Mouse (Mus musculus) E14TG2a.4 (cell line): ENCODE results near the gene A430078G23Rik.

Experiments used
- H3K27me3 ChIP-seq: 2 replicates; pipeline ENCODE4 v1.6.1; 2014; ENCODE audit warnings: low read length, control low read depth; ENCODE audit not compliant: insufficient read depth
- H3K36me3 ChIP-seq: 2 replicates; pipeline ENCODE4 v1.6.1; 2014; ENCODE audit warnings: low read length, control low read depth; ENCODE audit not compliant: insufficient read depth
- H3K4me1 ChIP-seq: replicated peaks from 2 replicates; pipeline ENCODE4 v1.6.1; 2014; ENCODE audit warnings: low read depth, low read length, control low read depth
- H3K4me3 ChIP-seq: replicated peaks from 2 replicates; pipeline ENCODE4 v1.5.1; 2014; ENCODE audit warnings: mild to moderate bottlenecking, low read length
- H3K9me3 ChIP-seq: 2 replicates; pipeline ENCODE4 v1.6.1; 2014; ENCODE audit warnings: low read length, control low read depth
- CTCF ChIP-seq: conservative IDR thresholded peaks from 2 replicates; pipeline ENCODE4 v1.5.1; 2014; ENCODE audit warnings: low read length
- NANOG ChIP-seq: IDR thresholded peaks from 2 replicates; pipeline ENCODE4 v1.6.1; 2014; ENCODE audit warnings: borderline replicate concordance, low read length, mixed read lengths
- POU5F1 ChIP-seq: IDR thresholded peaks from 2 replicates; pipeline ENCODE4 v1.6.1; 2014; ENCODE audit warnings: low read length, borderline replicate concordance

The A430078G23Rik gene

GRCm38 (mm10) chr8:3392293-3392692, 39.1 kb downstream of the A430078G23Rik start:
- Histone ChIP-seq H3K4me1 (peaks cover 73% of the 10 kb centered on the region), H3K9me3 (no peaks in the 10 kb centered on the region), H3K27me3 (no peaks in the 10 kb centered on the region), H3K36me3 (peaks cover 17% of the 10 kb centered on the region), H3K4me3 (peak overlapping the region; percentile 96)
- no peak for TF ChIP-seq POU5F1

- H3K27me3 ChIP-seq: no peaks in the 10 kb centered on the region
- TF ChIP-seq NANOG (no peak), POU5F1 (no peak), CTCF (no peak)
- peaks cover 25% of the 10 kb centered on the region for H3K36me3 ChIP-seq
- peak within 1 kb of the TSS; percentile 96 for H3K4me3 ChIP-seq
- no peaks in the 10 kb centered on the region for H3K9me3 ChIP-seq
- H3K4me1 ChIP-seq: peaks cover 73% of the 10 kb centered on the region
Measured at GRCm38 (mm10) chr8:3392771-3393710, 39.8 kb downstream of the A430078G23Rik start, which contains the start of gene Arhgef18. Gene Arhgef18 (plus strand): TSS chr8:3393006.

GRCm38 (mm10) chr8:3394600-3394999, 41.4 kb downstream of the A430078G23Rik start:
- H3K36me3 ChIP-seq: peaks cover 40% of the 10 kb centered on the region

GRCm38 (mm10) chr8:3395246-3395645, 42.0 kb downstream of the A430078G23Rik start:
- TF ChIP-seq NANOG: peak; percentile 57; the same call in 1 of the 2 replicates
- TF ChIP-seq CTCF: no peak
- TF ChIP-seq POU5F1: peak; percentile 50; the same call in 1 of the 2 replicates
- H3K4me3 ChIP-seq: peak overlapping the region; percentile 96

More at GRCm38 (mm10) chr8:3394600-3394999, 41.4 kb downstream of the A430078G23Rik start:
- Histone ChIP-seq H3K27me3 (no peaks in the 10 kb centered on the region), H3K4me1 (peaks cover 74% of the 10 kb centered on the region), H3K4me3 (peak overlapping the region; percentile 96), H3K9me3 (no peaks in the 10 kb centered on the region)
- no peak for TF ChIP-seq CTCF
- TF ChIP-seq POU5F1: no peak
- TF ChIP-seq NANOG: no peak

GRCm38 (mm10) chr8:3397597-3397996, 44.4 kb downstream of the A430078G23Rik start:
- H3K9me3 ChIP-seq: no peaks in the 10 kb centered on the region
- H3K4me1 ChIP-seq: peaks cover 88% of the 10 kb centered on the region
- TF ChIP-seq CTCF (no peak), NANOG (no peak), POU5F1 (no peak)
- H3K4me3 ChIP-seq: peak overlapping the region; percentile 96
- no peaks in the 10 kb centered on the region for H3K27me3 ChIP-seq
- peaks cover 58% of the 10 kb centered on the region for H3K36me3 ChIP-seq

More at GRCm38 (mm10) chr8:3395246-3395645, 42.0 kb downstream of the A430078G23Rik start:
- Histone ChIP-seq H3K36me3 (peaks cover 44% of the 10 kb centered on the region), H3K27me3 (no peaks in the 10 kb centered on the region), H3K4me1 (peaks cover 79% of the 10 kb centered on the region), H3K9me3 (no peaks in the 10 kb centered on the region)

GRCm38 (mm10) chr8:3400509-3400908, 47.3 kb downstream of the A430078G23Rik start:
- peaks cover 97% of the 10 kb centered on the region for H3K4me1 ChIP-seq
- peak overlapping the region; percentile 54 for H3K4me3 ChIP-seq
- TF ChIP-seq NANOG: no peak; the same call in 1 of the 2 replicates
- no peak for TF ChIP-seq CTCF
- TF ChIP-seq POU5F1: no peak
- no peaks in the 10 kb centered on the region for H3K9me3 ChIP-seq
- H3K27me3 ChIP-seq: no peaks in the 10 kb centered on the region
- H3K36me3 ChIP-seq: peaks cover 76% of the 10 kb centered on the region

- peaks cover 88% of the 10 kb centered on the region for H3K36me3 ChIP-seq
- TF ChIP-seq CTCF (no peak), POU5F1 (no peak), NANOG (no peak)
- H3K4me1 ChIP-seq: peaks cover 93% of the 10 kb centered on the region
- no peaks in the 10 kb centered on the region for H3K9me3 ChIP-seq
- H3K27me3 ChIP-seq: no peaks in the 10 kb centered on the region
- no peak overlapping the region for H3K4me3 ChIP-seq
Measured at GRCm38 (mm10) chr8:3407417-3407816, 54.2 kb downstream of the A430078G23Rik start.

- no peak overlapping the region for H3K4me3 ChIP-seq
- peaks cover 94% of the 10 kb centered on the region for H3K36me3 ChIP-seq
- peaks cover 99% of the 10 kb centered on the region for H3K4me1 ChIP-seq
- TF ChIP-seq POU5F1 (no peak), CTCF (no peak), NANOG (no peak)
- no peaks in the 10 kb centered on the region for H3K9me3 ChIP-seq
- no peaks in the 10 kb centered on the region for H3K27me3 ChIP-seq
Measured at GRCm38 (mm10) chr8:3411085-3411484, 57.9 kb downstream of the A430078G23Rik start.
